Mouse (Mus musculus) CH12.LX (cell line): ENCODE results near the gene Senp5.

Experiments
- CHD1 ChIP-seq: IDR thresholded peaks from 2 replicates; pipeline ENCODE4 v1.6.1; 2012; ENCODE audit warnings: low read depth, low read length, improper control_type of control experiment, inconsistent platforms
- CTCF ChIP-seq, 2 experiments: IDR thresholded peaks in 1 of 2; conservative IDR thresholded peaks in 1 of 2; 2 replicates each; pipeline ENCODE4 v1.5.1; 2011 to 2012; ENCODE audit warnings: low read depth in 2 of 2, low read length in 2 of 2, improper control_type of control experiment in 1 of 2, inconsistent platforms in 1 of 2, mild to moderate bottlenecking in 1 of 2, moderate library complexity in 1 of 2
- EP300 ChIP-seq: IDR thresholded peaks from 2 replicates; pipeline ENCODE4 v1.6.1; 2011; ENCODE audit warnings: low read length, improper control_type of control experiment
- IRF4 ChIP-seq: IDR thresholded peaks from 2 replicates; pipeline ENCODE4 v1.6.1; 2014; ENCODE audit warnings: low read depth, mild to moderate bottlenecking, inconsistent platforms, low read length, improper control_type of control experiment
- JUN ChIP-seq: IDR thresholded peaks from 2 replicates; pipeline ENCODE4 v1.6.1; 2011; ENCODE audit warnings: low read depth, mild to moderate bottlenecking, low read length, improper control_type of control experiment, moderate library complexity; ENCODE audit not compliant: insufficient read depth
- MYC ChIP-seq: IDR thresholded peaks from 2 replicates; pipeline ENCODE4 v1.6.1; 2011; ENCODE audit warnings: low read depth, mild to moderate bottlenecking, improper control_type of control experiment, low read length
- POLR2A ChIP-seq: IDR thresholded peaks from 2 replicates; pipeline ENCODE4 v1.6.1; 2011; ENCODE audit warnings: low read depth, mild to moderate bottlenecking, improper control_type of control experiment, low read length
- SMC3 ChIP-seq: IDR thresholded peaks from 2 replicates; pipeline ENCODE4 v1.6.1; 2011; ENCODE audit warnings: low read depth, low read length, improper control_type of control experiment
- TCF12 ChIP-seq: IDR thresholded peaks from 2 replicates; pipeline ENCODE4 v1.6.1; 2014; ENCODE audit warnings: low read depth, mild to moderate bottlenecking, inconsistent platforms, low read length, improper control_type of control experiment

DNA sequence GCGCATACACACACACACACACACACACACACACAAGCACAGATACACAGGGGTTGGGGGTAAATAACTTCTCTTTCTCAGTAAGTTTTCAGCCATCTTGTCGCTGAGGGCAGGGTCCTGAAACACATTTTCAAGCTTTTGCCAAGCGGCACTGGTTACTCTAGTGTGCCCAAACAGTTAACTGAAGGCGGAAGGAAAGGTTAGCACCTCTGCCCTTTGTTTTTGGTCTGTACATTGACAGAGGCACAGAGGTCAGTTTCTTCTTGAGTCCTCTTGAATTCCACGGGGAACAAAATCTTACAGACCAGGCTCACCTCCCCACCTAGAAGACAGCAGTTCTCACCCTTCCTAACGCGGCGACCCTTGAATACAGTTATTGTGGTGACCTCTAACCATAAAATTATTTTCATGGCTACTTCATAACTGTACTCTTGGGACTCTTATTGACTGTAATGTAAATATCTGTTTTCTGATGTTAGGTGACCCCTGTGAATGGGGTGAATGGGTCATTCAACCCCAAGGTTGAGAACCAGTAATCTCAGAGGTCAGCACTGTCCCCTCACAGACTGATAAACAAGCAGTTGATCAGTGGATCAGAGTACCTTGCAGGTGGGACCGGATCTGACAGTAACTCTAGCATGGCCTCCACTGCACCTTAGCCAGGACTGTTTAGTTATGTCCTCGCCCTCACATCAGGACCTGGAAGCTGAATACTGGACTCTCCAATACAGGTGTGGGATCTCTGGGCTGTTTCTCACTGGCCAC lies 5.6 kb upstream of the Senp5 start:
- TF ChIP-seq CTCF (conservative IDR thresholded peaks at IDR 0.05 in 1 of 2, IDR thresholded peaks at IDR 0.05 in 1 of 2; ENCODE audit: low read depth in 2 of 2, low read length in 2 of 2) (no peak), EP300 (no peak), TCF12 (no peak), SMC3 (no peak), IRF4 (no peak), JUN (no peak), POLR2A (no peak), CHD1 (no peak), MYC (no peak)
